Mouse (Mus musculus): ENCODE data around the gene Filip1. TPM values are rescaled to one million over a fixed set of nuclear protein-coding genes. Genes with fewer than 3 reads are reported as not detected.

The Filip1 gene
- total and polyA plus RNA-seq, 2 experiments from 2014 or later: 2.5 to 2.6 TPM

DNA sequence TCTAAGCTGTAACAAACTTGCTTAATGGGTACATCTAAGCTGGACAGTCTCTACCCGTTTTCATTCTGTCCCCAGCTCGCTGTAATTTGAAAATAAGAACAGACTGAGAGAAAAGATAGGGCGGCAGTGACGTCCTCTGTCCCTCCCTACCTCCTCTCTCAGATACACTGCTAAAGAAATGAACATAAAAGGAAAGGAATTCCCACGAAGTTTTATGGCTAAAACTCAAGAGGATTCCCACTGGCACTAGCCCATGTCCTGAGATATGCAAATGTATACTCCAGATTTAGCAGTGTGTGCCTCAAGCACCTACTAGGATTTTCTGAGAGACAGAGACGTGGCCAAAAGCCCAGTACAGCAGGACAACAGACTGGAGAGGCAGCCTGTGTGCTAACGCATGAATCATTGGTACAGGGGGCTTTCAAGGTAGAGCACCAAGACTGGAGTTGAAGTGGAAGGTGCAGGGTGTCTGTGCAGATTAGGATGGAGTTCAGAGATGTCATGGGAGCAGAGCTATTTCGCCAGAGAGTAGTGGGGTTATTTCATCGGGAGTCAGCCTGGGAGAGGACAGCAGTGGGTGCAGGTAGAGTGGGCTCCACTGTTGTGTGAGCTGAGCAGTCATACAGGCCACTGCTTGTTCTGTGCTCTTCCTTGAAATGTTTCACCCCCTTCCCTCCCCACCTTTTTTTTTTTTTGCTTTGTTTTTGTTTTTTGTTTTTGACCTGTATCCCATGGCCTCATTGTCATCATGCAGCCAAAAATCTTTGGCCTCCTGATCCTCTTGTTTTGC is 92.7 kb downstream of the Filip1 start:
- DNase-seq (ENCODE audit: low spot score) (no peak), ATAC-seq (no peak)
- Histone ChIP-seq H3K36me3 (ENCODE audit: insufficient read depth, low read length) (no peaks in the 10 kb centered on the region), H3K4me2 (ENCODE audit: low read depth, low read length) (no peak overlapping the region), H3K9me3 (ENCODE audit: low read length) (no peaks in the 10 kb centered on the region), H3K9ac (replicated peaks; ENCODE audit: low read length) (no peak overlapping the region), H3K27me3 (ENCODE audit: insufficient read depth, low read length) (no peaks in the 10 kb centered on the region), H3K27ac (no peak overlapping the region), H3K4me1 (ENCODE audit: insufficient read depth, low read length) (no peaks in the 10 kb centered on the region), H3K4me3 (ENCODE audit: low read length) (no peak overlapping the region)
- no peak for TF ChIP-seq CTCF (IDR thresholded peaks at IDR 0.05; ENCODE audit: low read depth)
- WGBS: 67% methylated on average over 9 of the region's 9 CpGs

DNA sequence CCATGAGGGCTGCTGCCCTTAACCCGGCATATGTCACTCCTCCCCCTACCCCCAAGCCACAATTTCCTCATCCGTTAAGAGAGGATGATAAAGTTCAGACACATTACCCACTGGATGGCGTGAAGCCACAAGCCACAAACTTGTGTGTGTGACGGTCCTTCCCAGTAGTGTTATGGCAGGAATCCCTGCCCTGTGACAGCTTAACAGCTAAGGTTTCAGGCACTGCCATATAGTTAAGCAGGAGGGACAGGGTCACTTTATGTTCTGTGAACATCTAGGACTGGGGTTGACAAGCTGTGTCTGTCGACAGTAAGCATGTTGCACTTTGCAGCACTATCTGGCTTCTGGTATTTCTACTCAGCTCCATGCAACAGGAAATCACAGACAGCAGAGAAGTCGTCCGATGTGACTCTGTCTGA is 93.3 kb downstream of the Filip1 start:
- no peaks in the 10 kb centered on the region for H3K27me3 ChIP-seq (ENCODE audit: insufficient read depth, low read length)
- no peak for DNase-seq (ENCODE audit: low spot score)
- H3K27ac ChIP-seq: no peak overlapping the region
- no peaks in the 10 kb centered on the region for H3K36me3 ChIP-seq (ENCODE audit: insufficient read depth, low read length)
- ATAC-seq: no peak
- no peaks in the 10 kb centered on the region for H3K4me1 ChIP-seq (ENCODE audit: insufficient read depth, low read length)
- H3K9ac ChIP-seq (replicated peaks; ENCODE audit: low read length): no peak overlapping the region
- 88% methylated on average over 7 of the region's 7 CpGs for WGBS
- no peaks in the 10 kb centered on the region for H3K9me3 ChIP-seq (ENCODE audit: low read length)
- no peak overlapping the region for H3K4me2 ChIP-seq (ENCODE audit: low read depth, low read length)
- H3K4me3 ChIP-seq (ENCODE audit: low read length): no peak overlapping the region
- no peak for TF ChIP-seq CTCF (IDR thresholded peaks at IDR 0.05; ENCODE audit: low read depth)

DNA sequence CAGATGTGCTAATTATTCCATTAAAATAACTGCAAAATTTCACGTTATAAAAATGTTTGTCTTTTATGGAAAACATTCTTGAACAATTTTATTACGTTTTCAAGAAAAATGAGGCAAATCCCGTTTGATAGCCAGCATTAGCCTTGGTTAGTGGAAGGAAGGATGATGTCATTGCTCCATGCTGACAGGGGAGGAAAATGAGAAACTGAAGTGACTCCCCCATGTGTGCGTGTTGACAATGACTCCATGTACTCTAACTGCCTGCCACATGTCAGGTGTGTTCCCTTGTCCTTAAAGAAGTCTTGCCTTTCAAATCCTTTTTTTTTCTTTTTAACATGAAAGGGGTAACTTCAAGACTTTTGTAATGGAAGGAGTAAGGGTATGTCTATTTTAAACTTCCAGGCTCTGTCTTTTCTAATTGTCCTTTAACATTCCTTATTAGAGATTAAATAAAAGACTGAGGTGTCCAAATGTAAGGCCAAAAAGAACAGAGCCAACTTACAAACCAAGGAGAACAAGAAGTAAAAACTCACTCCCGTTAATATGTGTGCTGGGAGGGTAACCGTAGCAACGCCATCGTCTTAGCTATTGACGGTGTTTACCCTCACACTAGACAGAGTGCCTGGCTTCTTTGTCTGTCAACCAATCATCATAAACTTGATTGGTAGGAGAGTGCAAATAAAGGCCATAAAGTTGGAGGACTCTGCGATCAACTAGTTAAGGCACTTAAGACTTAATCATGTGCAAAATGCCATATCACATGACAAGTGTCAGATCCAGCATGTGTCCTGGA is 94.1 kb downstream of the Filip1 start:
- ATAC-seq: no peak
- WGBS: 56% methylated on average over 10 of the region's 10 CpGs
- no peaks in the 10 kb centered on the region for H3K9me3 ChIP-seq (ENCODE audit: low read length)

DNA sequence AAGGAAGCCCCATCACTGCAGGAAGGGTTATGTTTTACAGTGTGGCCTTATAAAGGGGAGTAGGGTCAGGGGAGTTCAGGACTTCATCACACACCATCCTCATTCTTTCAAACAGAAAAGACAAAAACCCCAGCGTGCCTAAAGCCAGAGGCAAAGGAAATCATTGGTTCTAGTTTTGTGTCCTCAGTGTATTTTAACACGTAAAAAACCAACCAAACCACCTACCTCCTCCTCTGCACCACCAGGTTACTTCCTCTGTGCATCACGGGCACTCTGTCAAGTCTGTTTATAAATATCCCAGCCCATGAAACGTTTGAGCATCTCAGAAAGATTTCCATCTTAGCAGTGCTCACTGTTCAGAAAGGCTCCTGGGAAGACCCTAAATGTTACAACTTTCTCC is 98.4 kb downstream of the Filip1 start:
- no peak for TF ChIP-seq CTCF (IDR thresholded peaks at IDR 0.05; ENCODE audit: low read depth)
- Histone ChIP-seq H3K36me3 (ENCODE audit: insufficient read depth, low read length) (no peaks in the 10 kb centered on the region), H3K4me1 (ENCODE audit: insufficient read depth, low read length) (no peaks in the 10 kb centered on the region), H3K27ac (no peak overlapping the region), H3K9me3 (ENCODE audit: low read length) (no peaks in the 10 kb centered on the region), H3K4me2 (ENCODE audit: low read depth, low read length) (no peak overlapping the region), H3K9ac (replicated peaks; ENCODE audit: low read length) (no peak overlapping the region), H3K4me3 (ENCODE audit: low read length) (no peak overlapping the region), H3K27me3 (ENCODE audit: insufficient read depth, low read length) (no peaks in the 10 kb centered on the region)
- 45% methylated on average over 4 of the region's 4 CpGs for WGBS
- DNase-seq (ENCODE audit: low spot score) (no peak), ATAC-seq (no peak)

More for the DNA sequence above, 94.1 kb downstream of the Filip1 start:
- Histone ChIP-seq H3K27ac (no peak overlapping the region), H3K9ac (replicated peaks; ENCODE audit: low read length) (no peak overlapping the region), H3K36me3 (ENCODE audit: insufficient read depth, low read length) (no peaks in the 10 kb centered on the region), H3K4me3 (ENCODE audit: low read length) (no peak overlapping the region), H3K4me1 (ENCODE audit: insufficient read depth, low read length) (no peaks in the 10 kb centered on the region), H3K4me2 (ENCODE audit: low read depth, low read length) (no peak overlapping the region), H3K27me3 (ENCODE audit: insufficient read depth, low read length) (no peaks in the 10 kb centered on the region)
- no peak for DNase-seq (ENCODE audit: low spot score)
- TF ChIP-seq CTCF (IDR thresholded peaks at IDR 0.05; ENCODE audit: low read depth): no peak

DNA sequence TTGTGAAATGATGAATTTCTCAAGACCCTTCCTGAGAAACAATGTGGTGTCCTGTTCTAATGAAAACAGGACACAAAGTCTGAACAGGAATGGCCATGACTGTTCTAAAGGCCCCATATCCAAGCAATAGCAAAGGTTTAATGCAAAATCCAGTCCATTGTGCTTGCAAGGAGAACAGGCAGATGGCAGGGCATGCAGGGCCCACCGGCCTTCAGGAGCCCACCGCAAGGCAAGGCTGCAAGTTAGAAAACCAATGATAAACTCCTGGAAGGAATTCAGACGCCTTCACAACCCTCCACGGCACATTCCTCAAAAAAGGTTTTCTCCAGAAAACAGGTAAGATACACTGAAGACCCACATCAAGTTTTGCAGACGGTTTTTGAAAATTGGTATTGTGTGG is 99.7 kb downstream of the Filip1 start:
- H3K9ac ChIP-seq (replicated peaks; ENCODE audit: low read length): no peak overlapping the region
- no peak for DNase-seq (ENCODE audit: low spot score)
- no peaks in the 10 kb centered on the region for H3K9me3 ChIP-seq (ENCODE audit: low read length)
- no peak for TF ChIP-seq CTCF (IDR thresholded peaks at IDR 0.05; ENCODE audit: low read depth)
- H3K36me3 ChIP-seq (ENCODE audit: insufficient read depth, low read length): no peaks in the 10 kb centered on the region
- H3K27ac ChIP-seq: no peak overlapping the region
- WGBS: 84% methylated on average over 5 of the region's 5 CpGs
- no peak for ATAC-seq
- H3K27me3 ChIP-seq (ENCODE audit: insufficient read depth, low read length): no peaks in the 10 kb centered on the region
- no peak overlapping the region for H3K4me2 ChIP-seq (ENCODE audit: low read depth, low read length)
- H3K4me3 ChIP-seq (ENCODE audit: low read length): no peak overlapping the region
- H3K4me1 ChIP-seq (ENCODE audit: insufficient read depth, low read length): no peaks in the 10 kb centered on the region

DNA sequence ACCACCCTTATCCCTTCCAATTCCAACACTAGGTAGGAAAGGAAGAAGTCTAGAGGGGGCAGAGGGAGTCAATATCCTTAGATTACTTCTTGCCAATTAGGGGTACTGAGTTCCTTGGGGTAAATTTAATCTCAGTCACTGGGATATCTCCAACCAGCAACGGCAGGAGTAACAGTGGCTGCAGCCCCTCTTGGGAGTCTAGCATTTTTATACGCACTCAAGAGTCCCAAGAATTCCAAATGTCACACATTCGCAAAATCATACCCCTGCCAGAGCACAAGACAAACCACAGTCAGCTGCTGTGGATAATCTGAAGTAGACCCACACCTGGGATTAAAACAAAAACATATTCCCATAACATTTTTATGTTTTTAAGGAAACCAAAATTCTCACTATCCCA is 102.5 kb downstream of the Filip1 start:
- DNase-seq (ENCODE audit: low spot score) (no peak), ATAC-seq (no peak)
- Histone ChIP-seq H3K4me2 (ENCODE audit: low read depth, low read length) (no peak overlapping the region), H3K4me1 (ENCODE audit: insufficient read depth, low read length) (no peaks in the 10 kb centered on the region), H3K4me3 (ENCODE audit: low read length) (no peak overlapping the region), H3K9me3 (ENCODE audit: low read length) (no peaks in the 10 kb centered on the region), H3K9ac (replicated peaks; ENCODE audit: low read length) (no peak overlapping the region), H3K27ac (no peak overlapping the region), H3K27me3 (ENCODE audit: insufficient read depth, low read length) (no peaks in the 10 kb centered on the region), H3K36me3 (ENCODE audit: insufficient read depth, low read length) (no peaks in the 10 kb centered on the region)
- TF ChIP-seq CTCF (IDR thresholded peaks at IDR 0.05; ENCODE audit: low read depth): no peak
- WGBS: 94% methylated on average over 3 of the region's 3 CpGs

DNA sequence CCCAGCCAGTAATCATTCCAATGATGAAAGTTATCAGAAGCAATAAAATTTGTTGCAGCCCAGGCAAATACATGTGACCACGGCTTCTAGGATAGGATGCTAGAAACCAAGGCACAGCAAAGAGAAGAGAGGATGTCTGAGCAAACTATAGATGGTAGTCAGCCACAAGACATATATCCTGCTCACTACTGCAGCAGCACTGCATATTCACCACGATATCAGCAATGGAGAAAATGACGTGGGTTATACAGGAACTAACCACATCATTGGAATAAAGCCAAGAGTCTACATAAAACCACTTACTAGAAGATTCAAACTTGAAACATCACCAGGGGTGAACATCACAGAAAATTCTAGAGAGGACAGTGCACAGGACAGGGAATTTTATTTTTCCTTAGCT is 113.8 kb downstream of the Filip1 start:
- Histone ChIP-seq H3K4me3 (ENCODE audit: low read length) (no peak overlapping the region), H3K27me3 (ENCODE audit: insufficient read depth, low read length) (no peaks in the 10 kb centered on the region), H3K4me2 (ENCODE audit: low read depth, low read length) (no peak overlapping the region), H3K27ac (no peak overlapping the region), H3K36me3 (ENCODE audit: insufficient read depth, low read length) (no peaks in the 10 kb centered on the region), H3K9ac (replicated peaks; ENCODE audit: low read length) (no peak overlapping the region), H3K4me1 (ENCODE audit: insufficient read depth, low read length) (no peaks in the 10 kb centered on the region), H3K9me3 (ENCODE audit: low read length) (no peaks in the 10 kb centered on the region)
- ATAC-seq (no peak), DNase-seq (ENCODE audit: low spot score) (no peak)
- TF ChIP-seq CTCF (IDR thresholded peaks at IDR 0.05; ENCODE audit: low read depth): no peak
- WGBS: 85% methylated on average over 3 of the region's 3 CpGs
